Mouse (Mus musculus): ENCODE data around the gene Marc1. TPM values are rescaled to one million over a fixed set of nuclear protein-coding genes. Genes with fewer than 3 reads are reported as not detected.

The Marc1 gene
- polyA plus RNA-seq, 1 experiment, result 13.6 TPM

DNA sequence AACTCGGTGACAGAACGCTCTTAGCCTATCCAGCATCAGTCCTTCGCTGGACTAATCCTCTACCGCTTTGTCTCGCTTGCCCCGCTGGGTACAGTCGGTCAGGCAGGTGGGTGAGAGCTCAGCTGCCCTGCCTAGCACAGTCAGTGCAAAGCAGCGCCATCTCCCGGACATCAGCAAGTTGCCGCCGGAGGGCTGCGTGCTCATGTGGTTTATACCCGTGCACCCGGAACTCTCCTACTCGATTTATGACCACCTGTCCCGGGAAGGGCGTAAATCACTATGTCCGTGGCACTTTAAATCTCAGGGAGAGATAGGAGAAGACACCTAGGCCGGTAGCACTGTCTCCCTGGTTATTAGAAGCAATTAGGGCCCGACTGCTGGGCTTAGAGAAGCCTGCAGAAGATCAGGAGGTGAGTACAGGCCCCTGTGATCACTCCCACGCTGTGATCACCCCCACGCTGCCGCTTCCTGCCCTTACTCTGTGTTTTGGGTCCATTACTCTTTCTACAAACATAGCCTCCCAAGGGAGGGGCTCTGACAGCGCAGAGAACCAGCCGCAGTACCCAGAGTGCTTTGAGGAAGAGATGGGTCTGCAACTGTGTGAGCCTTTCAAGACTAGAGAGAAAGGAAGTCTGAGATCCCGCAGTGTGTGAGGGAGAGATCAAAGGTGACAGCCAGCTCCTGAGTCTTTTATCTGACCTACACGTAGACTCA lies 17.8 kb downstream of the Marc1 start:
- Histone ChIP-seq H3K4me3 (ENCODE audit: insufficient read depth, low read depth, low read length) (no peak overlapping the region), H3K27ac (replicated peaks; ENCODE audit: low read depth, low read length) (no peak overlapping the region), H3K4me1 (ENCODE audit: control insufficient read depth, insufficient read depth, insufficient read length, low read length) (no peaks in the 10 kb centered on the region)

DNA sequence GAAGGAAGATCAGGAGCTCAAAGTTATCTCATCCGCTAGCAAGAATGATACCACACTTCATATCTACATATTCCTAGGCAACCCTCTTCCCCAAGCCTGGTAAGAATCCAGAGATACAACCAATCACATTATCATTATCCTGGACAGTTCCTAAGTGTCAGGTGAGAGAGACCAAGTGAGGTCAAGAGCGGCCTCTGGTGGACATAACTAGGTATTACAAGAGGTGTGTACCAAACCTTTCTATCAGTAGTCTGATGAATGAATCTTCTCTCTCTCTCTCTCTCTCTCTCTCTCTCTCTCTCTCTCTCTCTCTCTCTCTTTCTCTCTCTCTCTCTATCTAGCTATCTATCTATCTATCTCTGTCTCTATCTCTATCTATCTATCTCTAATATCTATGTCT lies 20.0 kb downstream of the Marc1 start:
- no peak overlapping the region for H3K4me3 ChIP-seq (ENCODE audit: insufficient read depth, low read depth, low read length)
- no peaks in the 10 kb centered on the region for H3K4me1 ChIP-seq (ENCODE audit: control insufficient read depth, insufficient read depth, insufficient read length, low read length)
- no peak overlapping the region for H3K27ac ChIP-seq (replicated peaks; ENCODE audit: low read depth, low read length)

DNA sequence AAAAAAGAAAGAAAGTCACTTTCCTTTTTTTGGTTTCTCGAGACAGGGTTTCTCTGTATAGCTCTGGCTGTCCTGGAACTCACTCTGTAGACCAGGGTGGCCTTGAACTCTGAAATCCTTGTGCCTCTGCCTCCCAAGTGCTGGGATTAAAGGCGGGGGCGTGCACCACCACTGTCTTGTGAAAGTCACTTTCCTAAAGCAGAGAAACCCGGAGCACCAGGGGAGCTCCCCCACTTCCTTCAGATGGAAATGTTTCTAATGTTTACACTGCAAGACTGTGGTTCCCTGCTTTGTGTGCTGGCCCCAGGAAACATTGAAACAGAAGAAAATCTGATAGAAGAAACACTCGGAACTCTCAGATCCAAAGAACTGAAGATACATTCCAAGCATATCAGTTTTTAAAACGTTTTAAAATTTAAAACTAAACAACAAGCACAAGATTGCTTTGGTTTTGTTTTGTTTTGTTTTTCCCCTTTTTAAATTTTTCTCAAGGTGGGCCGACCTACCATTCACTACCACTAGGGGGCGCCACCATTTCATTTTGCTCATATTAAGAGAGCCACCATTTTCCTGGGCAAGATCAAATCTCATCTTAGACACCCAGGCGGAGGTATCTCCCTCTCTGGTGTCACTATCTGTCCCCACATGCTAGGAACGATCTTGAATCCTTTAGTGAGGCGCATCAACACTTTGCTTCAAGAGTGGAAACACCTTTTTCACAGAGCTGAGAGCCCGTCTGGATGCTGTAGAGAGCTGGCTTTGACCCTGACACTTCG lies 24.5 kb downstream of the Marc1 start:
- H3K4me3 ChIP-seq (ENCODE audit: insufficient read depth, low read depth, low read length), result no peak overlapping the region

DNA sequence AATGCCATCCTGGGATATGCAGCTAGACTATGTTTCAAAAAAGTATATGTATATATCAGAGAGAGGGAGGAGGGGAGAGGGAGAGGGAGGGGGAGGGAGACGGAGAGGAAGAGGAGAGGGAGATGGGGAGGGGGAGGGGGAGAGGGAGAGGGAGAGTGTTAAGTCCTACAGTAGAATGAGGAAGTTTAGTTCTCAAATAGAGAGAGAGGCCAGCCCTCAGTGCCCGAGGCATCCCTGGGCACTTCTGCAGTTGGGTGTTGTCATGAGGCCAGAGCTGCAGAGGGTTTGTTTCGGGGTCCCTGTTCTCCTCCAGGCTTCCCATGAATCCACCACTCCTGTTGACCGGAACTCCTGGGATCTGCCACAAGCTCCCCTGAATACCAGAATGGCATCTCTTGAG lies 27.5 kb downstream of the Marc1 start:
- no peaks in the 10 kb centered on the region for H3K4me1 ChIP-seq (ENCODE audit: control insufficient read depth, insufficient read depth, insufficient read length, low read length)
- no peak overlapping the region for H3K27ac ChIP-seq (replicated peaks; ENCODE audit: low read depth, low read length)
- no peak overlapping the region for H3K4me3 ChIP-seq (ENCODE audit: insufficient read depth, low read depth, low read length)

More for the DNA sequence above, 24.5 kb downstream of the Marc1 start:
- no peaks in the 10 kb centered on the region for H3K4me1 ChIP-seq (ENCODE audit: control insufficient read depth, insufficient read depth, insufficient read length, low read length)
- H3K27ac ChIP-seq (replicated peaks; ENCODE audit: low read depth, low read length), result no peak overlapping the region

DNA sequence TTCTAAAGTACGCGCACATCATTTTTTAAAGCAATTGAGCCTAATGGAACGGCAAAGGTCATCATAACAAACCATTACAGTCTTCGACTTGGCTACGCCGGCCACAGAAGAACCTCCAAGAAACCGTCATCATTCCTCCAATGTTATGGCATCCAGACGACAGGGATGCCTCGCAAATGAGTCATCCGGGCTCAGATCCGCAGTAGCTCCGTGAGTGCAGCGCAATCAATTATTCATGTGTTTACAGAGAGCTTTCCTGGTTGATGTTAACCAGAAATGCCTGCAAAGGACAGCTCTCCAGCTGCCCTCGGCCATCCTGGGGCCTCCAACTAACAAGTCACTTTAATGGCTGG lies 29.0 kb downstream of the Marc1 start:
- H3K4me3 ChIP-seq (ENCODE audit: insufficient read depth, low read depth, low read length), result no peak overlapping the region
- H3K27ac ChIP-seq (replicated peaks; ENCODE audit: low read depth, low read length), result no peak overlapping the region
- no peaks in the 10 kb centered on the region for H3K4me1 ChIP-seq (ENCODE audit: control insufficient read depth, insufficient read depth, insufficient read length, low read length)

DNA sequence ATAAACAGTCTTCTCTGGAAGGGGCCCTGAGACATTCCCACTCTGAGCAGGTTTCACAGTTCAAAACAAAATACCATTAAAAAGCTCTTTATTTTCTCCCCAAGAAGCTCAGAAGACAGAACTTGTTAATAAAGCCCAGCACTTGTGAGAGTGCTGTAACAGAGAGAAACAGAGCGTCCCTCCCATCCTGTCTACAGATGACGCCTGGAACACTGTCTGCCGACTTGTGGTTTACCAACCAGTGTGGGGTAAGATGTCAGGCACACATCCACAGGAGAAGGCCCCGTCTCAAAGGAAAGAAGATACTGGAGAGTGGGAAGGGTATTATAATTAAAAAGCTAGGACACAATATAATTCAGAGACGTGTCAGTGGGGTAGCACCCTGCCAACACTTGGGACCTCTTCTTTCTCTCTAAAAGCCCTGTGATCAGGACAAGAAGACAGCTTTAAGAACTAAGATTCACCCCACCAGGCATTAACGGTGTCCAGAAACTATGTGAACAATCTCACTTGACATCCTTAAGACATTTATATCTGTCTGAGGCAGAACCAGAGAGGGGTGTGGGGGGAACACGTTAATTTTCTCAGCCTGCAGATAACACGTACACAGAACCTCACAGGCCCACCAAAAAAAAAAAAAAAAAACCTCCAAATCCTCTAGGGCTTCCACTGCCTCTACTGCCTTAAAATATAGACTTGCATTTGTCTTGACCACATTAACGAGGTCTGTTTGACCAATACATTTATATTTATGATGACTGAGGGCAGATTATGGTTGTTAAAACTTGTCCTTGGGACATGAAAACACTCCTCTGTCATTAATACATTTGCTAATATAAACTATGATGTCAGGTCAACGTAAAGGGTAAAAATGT lies 29.6 kb downstream of the Marc1 start:
- H3K27ac ChIP-seq (replicated peaks; ENCODE audit: low read depth, low read length), result no peak overlapping the region
- H3K4me1 ChIP-seq (ENCODE audit: control insufficient read depth, insufficient read depth, insufficient read length, low read length), result no peaks in the 10 kb centered on the region
- no peak overlapping the region for H3K4me3 ChIP-seq (ENCODE audit: insufficient read depth, low read depth, low read length)

DNA sequence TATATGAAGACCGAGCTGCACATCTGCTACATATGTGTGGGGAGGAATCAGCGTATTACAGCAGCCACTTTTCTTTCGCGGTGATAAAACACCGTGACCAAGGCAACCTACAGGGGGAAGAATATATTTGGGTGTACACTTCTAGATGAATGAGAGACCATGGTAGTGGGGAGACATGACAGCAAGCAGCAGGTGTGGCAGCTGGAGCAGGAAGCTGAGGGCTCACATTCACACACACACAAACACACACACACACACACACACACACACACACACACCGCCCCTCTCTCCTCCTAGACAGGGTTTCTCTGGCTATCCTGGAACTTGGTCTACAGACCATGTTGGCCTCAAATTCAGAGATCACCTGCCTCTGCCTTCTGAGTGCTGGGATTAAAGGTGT lies 33.0 kb downstream of the Marc1 start:
- no peaks in the 10 kb centered on the region for H3K4me1 ChIP-seq (ENCODE audit: control insufficient read depth, insufficient read depth, insufficient read length, low read length)

DNA sequence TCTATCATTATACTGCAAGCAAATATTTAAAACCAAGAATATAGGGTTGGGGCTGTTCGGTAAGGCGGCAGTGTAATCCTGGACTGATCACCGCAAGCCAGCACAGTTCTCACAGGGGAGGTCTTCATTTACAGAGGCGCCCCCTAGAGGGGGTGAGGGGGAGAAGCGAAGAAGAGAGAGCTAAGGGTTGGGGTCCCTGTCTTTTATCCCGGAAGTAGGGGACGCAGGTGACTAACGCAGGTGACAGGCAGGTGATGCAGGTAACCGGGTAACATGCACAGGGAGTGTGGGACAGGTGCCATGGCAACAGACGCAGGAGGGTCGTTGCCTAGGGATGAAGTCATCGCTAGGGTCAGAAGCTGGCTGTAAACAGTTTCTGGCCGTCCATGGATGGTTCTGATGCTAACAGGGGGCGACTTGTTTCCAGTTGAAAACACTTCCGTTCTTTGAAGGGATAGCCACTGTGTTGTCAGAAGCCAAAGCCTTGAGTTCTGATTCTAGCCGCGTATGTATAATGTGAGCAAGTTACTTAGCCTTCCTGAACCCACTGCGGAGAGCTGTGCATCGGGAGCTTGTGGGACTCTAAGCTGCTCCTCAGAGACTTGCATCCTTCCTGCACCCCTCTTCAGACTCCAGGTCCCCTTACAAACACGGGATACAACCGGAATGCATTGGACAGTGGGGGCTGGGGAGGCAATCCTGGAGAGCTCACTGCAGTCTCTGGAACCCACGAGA lies 33.9 kb downstream of the Marc1 start:
- no peak overlapping the region for H3K27ac ChIP-seq (replicated peaks; ENCODE audit: low read depth, low read length)
- H3K4me1 ChIP-seq (ENCODE audit: control insufficient read depth, insufficient read depth, insufficient read length, low read length), result no peaks in the 10 kb centered on the region
- no peak overlapping the region for H3K4me3 ChIP-seq (ENCODE audit: insufficient read depth, low read depth, low read length)

More for the DNA sequence above, 33.0 kb downstream of the Marc1 start:
- H3K4me3 ChIP-seq (ENCODE audit: insufficient read depth, low read depth, low read length), result no peak overlapping the region
- no peak overlapping the region for H3K27ac ChIP-seq (replicated peaks; ENCODE audit: low read depth, low read length)

DNA sequence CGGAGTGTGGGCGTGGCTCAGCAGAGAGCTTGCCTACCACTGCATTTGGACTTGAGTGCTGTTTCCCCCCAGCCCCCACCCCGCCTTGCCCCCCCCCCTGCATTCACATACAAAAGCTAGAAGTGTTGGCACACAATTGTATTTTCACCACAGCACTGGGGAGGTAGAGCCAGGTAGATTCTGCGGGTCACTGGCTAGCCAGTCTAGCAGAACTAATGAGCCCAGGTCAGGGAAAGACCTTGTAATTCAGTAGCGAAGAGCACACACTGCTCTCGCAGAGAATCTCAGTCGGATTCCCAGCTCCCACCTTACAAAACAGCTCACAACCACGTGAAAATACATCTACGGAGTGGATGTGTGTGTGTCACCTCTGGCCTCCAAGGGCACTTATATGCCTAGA lies 35.8 kb downstream of the Marc1 start:
- H3K27ac ChIP-seq (replicated peaks; ENCODE audit: low read depth, low read length), result no peak overlapping the region
- H3K4me3 ChIP-seq (ENCODE audit: insufficient read depth, low read depth, low read length), result no peak overlapping the region
- H3K4me1 ChIP-seq (ENCODE audit: control insufficient read depth, insufficient read depth, insufficient read length, low read length), result peaks cover 6% of the 10 kb centered on the region; the same call in 1 of the 2 replicates

DNA sequence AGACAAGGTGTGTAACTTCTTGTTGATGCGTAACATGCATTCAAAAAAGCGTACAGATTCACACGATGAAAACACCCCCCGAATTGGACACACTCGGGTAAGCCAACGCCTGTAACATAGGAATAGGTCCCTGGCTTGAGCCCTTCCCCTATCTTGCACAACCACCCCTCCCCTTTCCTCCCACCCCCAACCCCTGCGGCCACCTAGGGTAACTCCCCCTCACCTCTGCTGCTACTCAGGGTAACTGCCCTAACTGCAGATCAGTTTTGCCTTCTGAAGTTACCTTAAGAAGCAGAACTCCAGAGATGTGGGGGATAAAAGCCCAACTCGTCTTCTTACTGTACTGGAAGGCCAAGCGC lies 39.2 kb downstream of the Marc1 start:
- H3K27ac ChIP-seq (replicated peaks; ENCODE audit: low read depth, low read length), result no peak overlapping the region
- peaks cover 6% of the 10 kb centered on the region; the same call in 1 of the 2 replicates for H3K4me1 ChIP-seq (ENCODE audit: control insufficient read depth, insufficient read depth, insufficient read length, low read length)
- no peak overlapping the region for H3K4me3 ChIP-seq (ENCODE audit: insufficient read depth, low read depth, low read length)

DNA sequence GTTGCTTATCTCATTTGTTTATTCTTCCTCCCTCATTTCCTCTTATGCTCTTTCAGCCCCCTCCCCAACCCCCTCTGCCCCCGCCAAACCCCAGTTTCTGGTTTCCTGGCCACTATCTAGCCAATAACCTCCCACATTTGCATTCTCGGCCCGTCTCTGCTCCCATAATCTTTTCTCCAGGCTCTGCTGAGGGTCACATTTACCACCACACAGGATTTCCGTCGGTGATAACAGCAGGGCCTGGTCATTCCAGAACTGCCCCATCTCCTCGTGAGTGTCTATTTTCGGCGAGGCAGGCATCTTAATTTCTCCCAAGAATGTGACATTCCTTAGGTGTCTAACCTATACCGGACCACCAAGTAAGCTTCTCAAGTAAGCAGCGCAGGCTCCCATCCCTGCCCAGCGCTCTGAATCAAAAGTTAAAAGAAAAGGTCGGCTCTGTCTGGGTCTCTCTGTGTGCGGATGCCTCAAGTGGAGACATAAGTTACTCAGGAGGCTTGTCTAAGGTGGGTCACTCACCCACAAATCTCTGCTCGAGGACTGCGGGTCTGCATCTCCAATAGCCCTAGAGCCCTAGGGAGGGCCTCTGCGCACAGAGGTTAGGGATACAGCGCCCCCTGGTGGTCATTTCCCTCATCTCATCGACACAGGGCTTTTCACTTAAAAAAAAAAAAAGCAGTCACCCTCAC lies 39.8 kb downstream of the Marc1 start:
- Histone ChIP-seq H3K27ac (replicated peaks; ENCODE audit: low read depth, low read length) (peak overlapping the region; percentile 45), H3K4me1 (ENCODE audit: control insufficient read depth, insufficient read depth, insufficient read length, low read length) (peaks cover 6% of the 10 kb centered on the region; the same call in 1 of the 2 replicates), H3K4me3 (ENCODE audit: insufficient read depth, low read depth, low read length) (peak overlapping the region; percentile 33; the same call in 1 of the 2 replicates)

DNA sequence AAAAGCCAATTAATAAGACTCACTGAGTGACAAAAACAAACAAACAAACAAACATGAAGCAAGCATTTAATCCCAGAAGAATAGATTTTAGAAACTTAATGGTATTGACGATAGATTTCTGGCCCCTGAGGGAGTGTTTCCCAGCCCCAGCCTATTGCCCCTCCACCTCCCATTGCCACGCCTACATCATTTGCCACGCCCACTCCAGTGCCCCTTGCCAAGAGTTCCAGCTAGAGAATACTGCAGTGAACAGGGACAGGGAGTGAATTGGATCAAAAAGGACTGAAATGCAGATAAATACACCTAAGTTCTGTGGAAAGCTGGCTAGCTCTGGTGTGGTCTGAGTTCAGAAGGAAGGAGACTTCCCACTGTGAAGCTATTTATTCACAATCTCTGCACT lies 47.2 kb downstream of the Marc1 start:
- peaks cover 2% of the 10 kb centered on the region for H3K4me1 ChIP-seq (ENCODE audit: control insufficient read depth, insufficient read depth, insufficient read length, low read length)
- peak overlapping the region; percentile 82 for H3K27ac ChIP-seq (replicated peaks; ENCODE audit: low read depth, low read length)
- H3K4me3 ChIP-seq (ENCODE audit: insufficient read depth, low read depth, low read length), result 0 out of 2 replicates have a peak overlapping the region, but pooled peaks have one; percentile 5

DNA sequence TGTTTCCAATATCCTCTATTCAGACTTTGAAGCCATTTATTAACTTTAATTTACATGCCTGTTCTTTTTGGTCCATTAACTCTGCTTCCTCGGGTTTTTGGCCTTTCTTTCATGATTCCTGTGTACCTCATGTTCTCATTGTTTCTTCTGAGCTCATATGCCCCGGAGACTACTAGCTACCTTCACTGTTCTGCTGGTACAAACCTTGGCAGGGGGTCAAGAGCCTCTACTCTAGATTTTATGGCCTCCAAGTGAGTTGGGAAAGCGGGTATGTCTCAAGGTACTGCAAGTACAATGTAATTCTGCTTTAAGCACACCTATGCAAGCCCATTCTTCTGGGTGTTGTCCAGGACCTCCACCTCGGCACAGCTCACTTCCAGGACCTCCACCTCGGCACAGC lies 48.2 kb downstream of the Marc1 start:
- Histone ChIP-seq H3K4me1 (ENCODE audit: control insufficient read depth, insufficient read depth, insufficient read length, low read length) (peaks cover 2% of the 10 kb centered on the region), H3K4me3 (ENCODE audit: insufficient read depth, low read depth, low read length) (peak overlapping the region; percentile 28), H3K27ac (replicated peaks; ENCODE audit: low read depth, low read length) (peak overlapping the region; percentile 92)

DNA sequence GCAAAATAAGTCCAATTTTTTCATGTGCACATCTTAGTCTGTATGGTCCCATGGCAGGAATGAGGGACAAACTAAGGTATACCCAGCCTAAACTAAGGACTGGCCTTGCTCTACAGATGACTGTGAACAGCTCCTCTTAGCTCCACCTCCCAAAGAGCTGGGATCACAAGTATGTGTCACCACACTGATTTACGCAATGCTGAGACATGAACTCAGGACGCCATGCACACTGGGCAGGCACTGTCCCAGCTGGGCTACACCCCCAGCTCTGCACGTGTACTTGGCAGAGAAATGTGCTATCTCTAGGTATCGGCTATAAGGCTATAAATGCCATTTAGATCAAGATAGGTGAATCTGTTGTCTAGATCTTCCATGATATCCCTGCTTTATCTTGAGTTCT lies 49.1 kb downstream of the Marc1 start:
- Histone ChIP-seq H3K4me1 (ENCODE audit: control insufficient read depth, insufficient read depth, insufficient read length, low read length) (peaks cover 2% of the 10 kb centered on the region), H3K27ac (replicated peaks; ENCODE audit: low read depth, low read length) (no peak overlapping the region), H3K4me3 (ENCODE audit: insufficient read depth, low read depth, low read length) (no peak overlapping the region)

All from brown adipose tissue, adult 24 weeks (tissue).